7 mouse cellular contexts compared by ENCODE assay signal in the genomic region with DNA sequence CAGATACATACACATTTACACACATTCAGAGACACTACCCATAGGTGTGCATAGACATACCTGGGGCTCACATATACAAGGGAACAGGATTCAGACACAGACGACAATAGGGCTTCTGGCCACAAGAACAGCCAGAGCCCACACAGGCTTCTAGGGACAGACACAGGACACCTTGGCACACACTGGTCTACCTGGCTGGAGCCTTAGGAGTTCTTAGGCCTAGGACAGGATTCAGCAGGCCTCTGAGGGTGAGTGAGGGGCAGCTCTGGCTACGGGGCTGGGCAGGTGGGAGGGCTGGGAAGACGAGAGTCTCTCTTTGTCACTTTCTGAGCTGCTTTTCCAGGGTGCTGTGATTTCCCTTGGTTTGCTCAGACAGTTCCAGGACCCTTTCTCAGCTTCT. TPM values are rescaled to one million over a fixed set of nuclear protein-coding genes. Genes with fewer than 3 reads are reported as not detected.
DNase-seq lines count a peak whose midpoint lies in the region; ATAC-seq lines count a peak whose summit lies in the region.

No protein-coding gene starts in this region.

- peak overlapping the region; percentile 69 for H3K4me2 ChIP-seq in lung, embryonic 16.5 days (ENCODE audit: low read depth, low read length)
- H3K4me2 ChIP-seq in forebrain, embryonic 13.5 days = peak overlapping the region; percentile 26
- H3K4me2 ChIP-seq in stomach, embryonic 14.5 days (replicated peaks; ENCODE audit: low read depth, low read length) = peak overlapping the region; percentile 70

- peak overlapping the region; percentile 89 for H3K27ac ChIP-seq in lung, embryonic 16.5 days (ENCODE audit: low read length)
- no peak overlapping the region for H3K27ac ChIP-seq in forebrain, embryonic 13.5 days
- H3K27ac ChIP-seq in limb, embryonic 10.5 days = peak overlapping the region; percentile 79
- peak overlapping the region; percentile 93 for H3K27ac ChIP-seq in stomach, embryonic 14.5 days (ENCODE audit: low read length)

- H3K36me3 ChIP-seq in lung, embryonic 16.5 days (ENCODE audit: control insufficient read depth, insufficient read depth, low read length) = no peaks in the 10 kb centered on the region
- H3K36me3 ChIP-seq in forebrain, embryonic 13.5 days (ENCODE audit: poor library complexity, severe bottlenecking) = no peaks in the 10 kb centered on the region
- H3K36me3 ChIP-seq in limb, embryonic 10.5 days = no peaks in the 10 kb centered on the region
- no peaks in the 10 kb centered on the region for H3K36me3 ChIP-seq in stomach, embryonic 14.5 days (ENCODE audit: control insufficient read depth, insufficient read depth, low read length)

- H3K4me3 ChIP-seq in lung, embryonic 16.5 days (ENCODE audit: low read length) = peak overlapping the region; percentile 43
- no peak overlapping the region for H3K4me3 ChIP-seq in forebrain, embryonic 13.5 days
- no peak overlapping the region for H3K4me3 ChIP-seq in limb, embryonic 10.5 days
- peak overlapping the region; percentile 29 for H3K4me3 ChIP-seq in stomach, embryonic 14.5 days (ENCODE audit: low read depth, low read length)

- H3K9ac ChIP-seq in lung, embryonic 16.5 days (ENCODE audit: low read length) = peak overlapping the region; percentile 78
- H3K9ac ChIP-seq in forebrain, embryonic 13.5 days = no peak overlapping the region
- peak overlapping the region; percentile 42 for H3K9ac ChIP-seq in stomach, embryonic 14.5 days (replicated peaks; ENCODE audit: low read depth, low read length)

- no peaks in the 10 kb centered on the region for H3K27me3 ChIP-seq in lung, embryonic 16.5 days (ENCODE audit: control insufficient read depth, insufficient read depth, low read depth, low read length)
- H3K27me3 ChIP-seq in forebrain, embryonic 13.5 days = no peaks in the 10 kb centered on the region
- no peaks in the 10 kb centered on the region for H3K27me3 ChIP-seq in limb, embryonic 10.5 days (ENCODE audit: low read depth, poor library complexity, severe bottlenecking)
- H3K27me3 ChIP-seq in stomach, embryonic 14.5 days (ENCODE audit: control insufficient read depth, insufficient read depth, low read length) = no peaks in the 10 kb centered on the region

- peak; percentile 26 for ATAC-seq in lung, embryonic 16.5 days (ENCODE audit: low read depth)
- ATAC-seq in forebrain, embryonic 13.5 days = no peak; the same call in 1 of the 2 replicates
- ATAC-seq in stomach, embryonic 14.5 days (ENCODE audit: insufficient number of reproducible peaks, insufficient read depth, low FRiP score, low read depth) = peak; percentile 16; the same call in 1 of the 2 replicates
- no peak for ATAC-seq in inflammation-experienced regulatory T-cells, adult 6 months

- no peak for DNase-seq in lung, postnatal 25 days (ENCODE audit: low spot score)
- DNase-seq in limb, embryonic 10.5 days (ENCODE audit: low spot score) = no peak
- no peak for DNase-seq in frontal cortex, postnatal 14 days (ENCODE audit: low spot score in 2 of 2)

- no peaks in the 10 kb centered on the region for H3K9me3 ChIP-seq in lung, embryonic 16.5 days (ENCODE audit: control insufficient read depth, low read length)
- no peaks in the 10 kb centered on the region for H3K9me3 ChIP-seq in forebrain, embryonic 13.5 days (replicated peaks)
- H3K9me3 ChIP-seq in limb, embryonic 10.5 days (replicated peaks) = no peaks in the 10 kb centered on the region
- no peaks in the 10 kb centered on the region for H3K9me3 ChIP-seq in stomach, embryonic 14.5 days (ENCODE audit: control insufficient read depth, low read depth, low read length)

- WGBS in lung, embryonic 16.5 days = 38% methylated on average over 3 of the region's 3 CpGs
- 63% methylated on average over 3 of the region's 3 CpGs for WGBS in forebrain, embryonic 13.5 days
- WGBS in limb, embryonic 10.5 days = 65% methylated on average over 3 of the region's 3 CpGs
- WGBS in stomach, embryonic 14.5 days = 48% methylated on average over 3 of the region's 3 CpGs

- H3K4me1 ChIP-seq in lung, embryonic 16.5 days (replicated peaks; ENCODE audit: control insufficient read depth, insufficient read depth, low read length) = peaks cover 26% of the 10 kb centered on the region
- H3K4me1 ChIP-seq in forebrain, embryonic 13.5 days = peaks cover 25% of the 10 kb centered on the region; the same call in 1 of the 2 replicates
- H3K4me1 ChIP-seq in limb, embryonic 10.5 days = peaks cover 31% of the 10 kb centered on the region
- H3K4me1 ChIP-seq in stomach, embryonic 14.5 days (ENCODE audit: control insufficient read depth, insufficient read depth, low read length) = peaks cover 30% of the 10 kb centered on the region

RNA-seq across cellular contexts. Expression of a gene that starts 30.4 kb away (rescaled TPM):
- 115 and 118 TPM in 2 replicates for polyA plus RNA-seq in lung, embryonic 16.5 days (2015; fragmentation: Nextera tagmentation; extraction: Ambion mirVana)
- polyA plus RNA-seq in forebrain, embryonic 13.5 days (2015; fragmentation: Nextera tagmentation; extraction: Ambion mirVana) = 4.8 and 6.0 TPM in 2 replicates
- 13.1 and 20.5 TPM in 2 replicates for polyA plus RNA-seq in limb, embryonic 10.5 days (2016; fragmentation: Nextera tagmentation; extraction: Ambion mirVana)
- 119 and 131 TPM in 2 replicates for polyA plus RNA-seq in stomach, embryonic 14.5 days (2014; fragmentation: Nextera tagmentation; extraction: Ambion mirVana)
- 10 to 100 TPM; 29.0 to 58.0 (median 41.3) TPM for polyA plus RNA-seq in inflammation-experienced regulatory T-cells, adult 6 months (2017; shearing (Covaris generic))

RNA-seq across cellular contexts. Expression of a gene that starts 32.4 kb away (rescaled TPM):
- polyA plus RNA-seq in lung, embryonic 16.5 days (2015; fragmentation: Nextera tagmentation; extraction: Ambion mirVana) = 2.4 and 8.8 TPM in 2 replicates
- polyA plus RNA-seq in forebrain, embryonic 13.5 days (2015; fragmentation: Nextera tagmentation; extraction: Ambion mirVana) = not detected in 2 replicates
- 0.06 TPM in 1 of 2 replicates, not detected in the other for polyA plus RNA-seq in limb, embryonic 10.5 days (2016; fragmentation: Nextera tagmentation; extraction: Ambion mirVana)
- 0.31 and 8.0 TPM in 2 replicates for polyA plus RNA-seq in stomach, embryonic 14.5 days (2014; fragmentation: Nextera tagmentation; extraction: Ambion mirVana)
- 10 to 100 TPM in 2 of 3 experiments, 1 to 10 TPM in 1; 6.7 to 39.0 (median 18.9) TPM for polyA plus RNA-seq in inflammation-experienced regulatory T-cells, adult 6 months (2017; shearing (Covaris generic))

RNA-seq across cellular contexts. Expression of a gene that starts 43.2 kb away (rescaled TPM):
- 14.8 and 22.5 TPM in 2 replicates for polyA plus RNA-seq in lung, embryonic 16.5 days (2015; fragmentation: Nextera tagmentation; extraction: Ambion mirVana)
- 26.2 and 32.2 TPM in 2 replicates for polyA plus RNA-seq in forebrain, embryonic 13.5 days (2015; fragmentation: Nextera tagmentation; extraction: Ambion mirVana)
- 9.2 and 9.3 TPM in 2 replicates for polyA plus RNA-seq in limb, embryonic 10.5 days (2016; fragmentation: Nextera tagmentation; extraction: Ambion mirVana)
- polyA plus RNA-seq in stomach, embryonic 14.5 days (2014; fragmentation: Nextera tagmentation; extraction: Ambion mirVana) = 8.9 and 20.7 TPM in 2 replicates
- polyA plus RNA-seq in inflammation-experienced regulatory T-cells, adult 6 months (2017; shearing (Covaris generic)) = 10 to 100 TPM in 2 of 3 experiments, 1 to 10 TPM in 1; 6.1 to 36.2 (median 19.9) TPM

Comparison
In these comparisons a context has a peak if more than half of its experiments do, and no peak if none do; other contexts are left out.
1. ATAC-seq: peak in lung, embryonic 16.5 days (single experiment) and stomach, embryonic 14.5 days (single experiment); none in forebrain, embryonic 13.5 days (single experiment) and inflammation-experienced regulatory T-cells, adult 6 months (single experiment).
2. H3K4me3 ChIP-seq: peak in lung, embryonic 16.5 days (single experiment) and stomach, embryonic 14.5 days (single experiment); none in forebrain, embryonic 13.5 days (single experiment) and limb, embryonic 10.5 days (single experiment).
3. Peak in every context shown above with its lines, with median percentiles within 50 percentile points of each other: H3K4me2 ChIP-seq.